Mouse (Mus musculus) forebrain, embryonic 13.5 days (tissue): ENCODE results near the gene Sgip1. TPM values are rescaled to one million over a fixed set of nuclear protein-coding genes. Genes with fewer than 3 reads are reported as not detected.
A peak's percentile ranks its signal among the peaks of the same experiment; 100 is the strongest.

Experiments
- ATAC-seq: fragments of 200-750 bp; cut with Nextera tagmentation; 2 replicates; pipeline ENCODE4 v1.8.0; 2017
- H3K27ac ChIP-seq: fragments of 300-500 bp; sonication (generic); 2 replicates; pipeline ENCODE4 v1.5.1; 2015; ENCODE audit warnings: inconsistent platforms, mild to moderate bottlenecking, moderate library complexity
- H3K27me3 ChIP-seq: fragments of 300-500 bp; sonication (generic); 2 replicates; pipeline ENCODE4 v1.6.1; 2015; ENCODE audit warnings: mild to moderate bottlenecking, inconsistent platforms
- H3K36me3 ChIP-seq: fragments of 300-500 bp; sonication (generic); 2 replicates; pipeline ENCODE4 v1.6.1; 2015; ENCODE audit warnings: mild to moderate bottlenecking, inconsistent platforms; ENCODE audit not compliant: poor library complexity, severe bottlenecking
- H3K4me1 ChIP-seq: fragments of 300-500 bp; sonication (generic); 2 replicates; pipeline ENCODE4 v1.6.1; 2015; ENCODE audit warnings: inconsistent platforms
- H3K4me2 ChIP-seq: fragments of 300-500 bp; sonication (generic); 2 replicates; pipeline ENCODE4 v1.6.1; 2015; ENCODE audit warnings: inconsistent platforms, mild to moderate bottlenecking, moderate library complexity
- H3K4me3 ChIP-seq: fragments of 300-500 bp; sonication (generic); 2 replicates; pipeline ENCODE4 v1.5.1; 2015; ENCODE audit warnings: mild to moderate bottlenecking, inconsistent platforms
- H3K9ac ChIP-seq: fragments of 300-500 bp; sonication (generic); 2 replicates; pipeline ENCODE4 v1.6.1; 2015; ENCODE audit warnings: mild to moderate bottlenecking, inconsistent platforms
- H3K9me3 ChIP-seq: fragments of 300-500 bp; sonication (generic); replicated peaks from 2 replicates; pipeline ENCODE4 v1.6.1; 2016; ENCODE audit warnings: inconsistent platforms
- WGBS: fragments of 180-500 bp; shearing (Covaris S2); methylation state at CpG from one replicate; pipeline ENCODE4 v1.1.7; 2015; 5-methylcytosine and 5-hydroxymethylcytosine counted together
- polyA plus RNA-seq: library from polyadenylated mRNA; unstranded; fragments of >200 nt; fragmentation: Nextera tagmentation; extraction: Ambion mirVana; gene quantifications from 2 replicates; pipeline ENCODE4 v1.2.1, GENCODE M21; 2015

Sgip1 gene
- polyA plus RNA-seq, 1 experiment from 2014 or later, result 37.8 TPM

DNA sequence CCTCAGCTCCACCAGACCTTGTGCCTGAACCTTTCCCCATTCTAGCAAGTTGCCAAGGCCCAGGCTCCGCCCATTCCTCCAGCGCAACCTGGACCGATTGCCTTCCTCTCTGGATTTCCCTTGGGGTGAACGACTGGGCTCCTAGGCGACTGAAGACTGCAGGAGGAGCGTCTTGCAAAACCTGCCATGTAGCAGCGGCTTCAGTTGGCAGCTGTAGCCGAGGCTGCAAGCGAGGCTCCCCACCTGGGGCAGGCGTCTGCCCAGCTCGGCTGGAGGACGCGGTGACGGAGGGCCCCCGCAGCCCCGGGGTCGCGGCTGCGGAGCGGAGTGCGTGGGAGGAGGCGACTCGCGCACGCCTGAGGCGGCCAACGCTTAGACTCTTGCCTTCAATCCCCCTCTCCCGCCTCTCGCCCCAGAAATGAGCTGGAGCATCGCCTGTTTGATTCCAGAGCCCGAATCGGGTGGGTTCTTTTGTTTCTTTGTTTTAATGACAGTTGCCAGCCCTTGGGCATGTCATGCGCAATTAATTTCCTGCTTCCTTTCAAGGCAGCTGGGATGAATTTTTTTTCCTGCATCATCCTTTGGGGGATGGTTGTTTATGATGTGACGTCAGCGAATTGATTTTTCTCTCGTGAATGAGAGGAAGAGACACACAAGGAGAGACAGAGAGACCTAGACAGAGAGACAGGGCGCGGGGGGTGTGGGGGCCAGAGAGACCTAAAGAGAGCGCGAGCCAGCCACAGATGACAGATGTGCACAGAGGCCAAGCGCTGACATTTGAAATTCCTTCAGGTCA is 18.2 kb downstream of the Sgip1 start:
- peak; percentile 64 for ATAC-seq
- Histone ChIP-seq H3K4me3 (peak overlapping the region; percentile 59), H3K27me3 (no peaks in the 10 kb centered on the region), H3K9ac (peak overlapping the region; percentile 85), H3K36me3 (no peaks in the 10 kb centered on the region), H3K4me2 (peak overlapping the region; percentile 80), H3K27ac (peak overlapping the region; percentile 98), H3K9me3 (no peaks in the 10 kb centered on the region), H3K4me1 (peaks cover 28% of the 10 kb centered on the region)
- WGBS, result under 1% methylated on average over 41 of the region's 41 CpGs

DNA sequence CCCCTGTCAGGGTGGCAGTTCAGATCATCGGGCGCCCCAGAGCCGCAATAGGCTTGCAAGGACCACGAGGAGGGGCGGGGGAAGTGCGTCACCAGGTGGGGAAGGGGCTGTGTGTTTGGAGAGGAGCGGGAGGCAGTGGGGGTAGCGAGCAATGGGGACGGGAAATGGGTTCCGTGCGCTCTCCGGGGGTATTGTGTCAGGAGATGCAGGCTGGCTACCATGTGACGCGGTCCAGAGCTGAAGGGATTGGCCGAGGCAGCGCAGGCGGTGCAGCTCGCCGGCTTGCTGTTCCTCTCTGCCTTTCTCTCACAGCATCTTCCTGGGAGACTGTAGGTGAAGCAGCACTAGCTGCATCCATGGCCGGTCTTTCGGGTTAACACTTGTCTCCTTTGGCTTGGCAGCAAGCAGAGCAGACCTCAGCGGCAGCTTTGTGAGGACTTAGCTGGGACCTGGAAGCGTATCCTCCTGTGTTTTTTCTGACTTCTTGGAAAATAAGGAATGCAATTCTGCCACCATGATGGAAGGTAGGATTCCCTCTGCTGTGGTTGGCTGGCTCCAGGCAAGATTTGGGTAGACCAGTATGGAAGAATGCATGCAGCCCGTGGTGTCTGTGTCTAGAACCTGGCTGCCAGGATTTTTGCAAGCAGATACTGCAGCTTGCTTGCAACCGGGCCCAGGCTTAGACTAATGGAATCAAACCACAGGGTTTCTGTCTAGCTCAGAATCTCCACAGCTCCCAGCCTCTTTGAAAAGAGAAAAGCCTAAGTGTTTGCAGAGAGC is 19.1 kb downstream of the Sgip1 start:
- Histone ChIP-seq H3K27me3 (no peaks in the 10 kb centered on the region), H3K4me3 (peak overlapping the region; percentile 59), H3K27ac (peak overlapping the region; percentile 98), H3K4me2 (peak overlapping the region; percentile 80), H3K9me3 (no peaks in the 10 kb centered on the region), H3K36me3 (no peaks in the 10 kb centered on the region), H3K9ac (peak overlapping the region; percentile 85), H3K4me1 (peaks cover 28% of the 10 kb centered on the region)
- WGBS, result under 1% methylated on average over 25 of the region's 25 CpGs
- ATAC-seq, result peak; percentile 98

DNA sequence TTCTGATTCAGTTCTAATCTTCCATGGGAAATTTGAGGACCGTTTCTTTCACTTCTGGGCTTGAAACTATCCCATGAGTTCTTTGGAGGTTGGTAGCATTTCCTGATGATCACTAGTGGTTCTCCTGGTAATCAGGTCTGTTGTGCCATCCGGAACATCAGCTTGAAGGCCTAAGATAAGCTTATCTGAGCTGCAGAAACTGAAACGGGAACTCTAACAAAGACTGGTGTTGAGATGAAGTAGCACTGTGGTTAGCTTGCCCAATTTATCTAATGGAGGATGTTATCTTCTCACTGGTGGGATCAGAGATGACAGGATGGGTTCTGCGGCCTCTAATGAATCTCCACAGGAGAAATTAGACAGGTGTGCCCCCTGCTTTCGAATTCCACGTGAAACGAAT is 21.0 kb downstream of the Sgip1 start:
- H3K9ac ChIP-seq, result 0 out of 2 replicates have a peak overlapping the region, but pooled peaks have one; percentile 43
- no peak overlapping the region for H3K27ac ChIP-seq
- H3K36me3 ChIP-seq, result no peaks in the 10 kb centered on the region
- no peaks in the 10 kb centered on the region for H3K9me3 ChIP-seq
- H3K4me1 ChIP-seq, result peaks cover 28% of the 10 kb centered on the region
- H3K4me3 ChIP-seq, result peak overlapping the region; percentile 59
- no peaks in the 10 kb centered on the region for H3K27me3 ChIP-seq
- 87% methylated on average over 7 of the region's 7 CpGs for WGBS
- peak overlapping the region; percentile 80 for H3K4me2 ChIP-seq
- no peak for ATAC-seq

DNA sequence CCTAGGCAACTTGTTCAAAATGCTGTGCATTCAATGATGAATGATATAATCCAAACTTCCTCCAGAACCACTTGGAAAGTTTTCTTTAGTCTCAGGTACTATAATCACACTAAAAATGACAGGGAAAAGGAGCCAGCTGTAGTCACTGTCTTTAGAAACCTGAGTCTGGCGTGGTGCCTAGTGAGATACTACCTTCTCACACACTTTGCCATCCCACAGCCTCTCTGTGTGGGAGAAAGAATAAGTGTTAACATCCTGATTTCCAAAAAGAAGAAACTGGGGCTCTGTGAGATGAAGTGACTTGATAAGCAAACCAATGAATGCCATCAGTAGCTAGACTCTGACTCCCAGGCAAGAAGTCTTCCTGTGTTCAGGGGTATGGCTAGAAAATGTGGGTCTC is 28.0 kb downstream of the Sgip1 start:
- 90% methylated on average over 1 of the region's 1 CpGs for WGBS
- no peak overlapping the region for H3K9ac ChIP-seq
- no peaks in the 10 kb centered on the region for H3K27me3 ChIP-seq
- H3K4me2 ChIP-seq, result no peak overlapping the region
- no peak overlapping the region for H3K4me3 ChIP-seq
- H3K9me3 ChIP-seq, result no peaks in the 10 kb centered on the region
- no peak for ATAC-seq
- no peak overlapping the region for H3K27ac ChIP-seq
- H3K4me1 ChIP-seq, result 0 out of 2 replicates have a peak, but pooled peaks cover 3% of the 10 kb centered on the region
- no peaks in the 10 kb centered on the region for H3K36me3 ChIP-seq

DNA sequence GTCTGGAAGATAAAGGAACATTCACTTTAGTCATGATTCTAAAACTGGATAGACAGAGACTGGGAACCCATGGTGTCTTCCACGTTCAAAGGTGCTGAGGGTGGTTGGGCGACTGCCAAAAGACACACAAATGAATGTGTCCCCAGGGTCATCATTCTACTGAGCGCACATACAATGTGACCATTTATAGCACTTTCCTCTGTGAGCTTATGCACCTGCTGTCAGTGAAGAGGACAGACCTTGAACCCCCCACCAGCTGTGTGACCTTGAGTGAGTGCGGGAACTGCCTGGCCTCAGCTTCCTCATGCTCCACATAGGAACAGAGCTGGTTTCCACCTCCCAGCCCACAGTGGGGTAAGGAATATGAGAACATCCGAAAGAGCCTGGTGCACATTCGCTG is 28.8 kb downstream of the Sgip1 start:
- no peak overlapping the region for H3K27ac ChIP-seq
- WGBS, result 90% methylated on average over 6 of the region's 6 CpGs
- no peaks in the 10 kb centered on the region for H3K27me3 ChIP-seq
- no peak for ATAC-seq
- H3K9ac ChIP-seq, result no peak overlapping the region
- no peak overlapping the region for H3K4me2 ChIP-seq
- H3K36me3 ChIP-seq, result no peaks in the 10 kb centered on the region
- 0 out of 2 replicates have a peak, but pooled peaks cover 3% of the 10 kb centered on the region for H3K4me1 ChIP-seq
- H3K4me3 ChIP-seq, result no peak overlapping the region
- H3K9me3 ChIP-seq, result no peaks in the 10 kb centered on the region

DNA sequence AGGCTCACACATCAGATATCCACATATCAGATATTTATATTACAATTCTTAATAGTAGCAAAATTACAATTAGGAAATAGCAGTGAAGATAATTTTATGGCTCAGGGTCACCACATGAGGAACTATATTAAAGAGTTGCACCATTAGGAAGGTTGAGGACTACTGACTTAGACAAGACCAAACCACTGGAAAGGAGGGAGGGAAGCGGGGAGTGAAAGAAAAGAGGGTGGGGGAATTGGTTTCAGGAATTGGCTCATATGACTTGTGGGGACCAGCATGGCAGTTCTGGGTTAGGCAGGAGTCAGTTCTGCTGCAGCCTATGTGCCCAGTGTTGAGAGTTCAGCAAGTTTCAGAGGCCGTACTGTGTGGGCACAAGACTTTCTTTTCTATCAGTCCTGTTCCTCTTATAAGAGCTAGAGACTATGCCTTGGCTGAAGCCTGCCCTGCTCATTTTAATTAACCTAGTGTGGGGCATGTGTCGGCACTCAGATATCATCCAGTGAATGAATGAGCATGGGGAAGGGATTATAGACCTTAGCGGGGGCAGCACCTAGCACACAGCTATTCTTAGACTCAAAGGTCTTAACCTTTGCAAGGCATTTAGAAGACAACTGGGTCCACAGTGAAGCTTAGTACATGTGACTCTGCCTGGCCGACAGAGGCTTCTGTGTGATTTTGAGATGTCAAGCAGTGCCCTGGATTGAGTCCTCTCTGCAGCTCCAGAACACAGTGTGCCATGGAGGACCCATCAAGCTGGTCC is 30.7 kb downstream of the Sgip1 start:
- Histone ChIP-seq H3K4me2 (no peak overlapping the region), H3K9ac (no peak overlapping the region), H3K4me1 (0 out of 2 replicates have a peak, but pooled peaks cover 3% of the 10 kb centered on the region), H3K9me3 (no peaks in the 10 kb centered on the region), H3K27ac (no peak overlapping the region), H3K36me3 (no peaks in the 10 kb centered on the region), H3K4me3 (no peak overlapping the region), H3K27me3 (no peaks in the 10 kb centered on the region)
- no peak for ATAC-seq
- WGBS, result 58% methylated on average over 5 of the region's 5 CpGs

DNA sequence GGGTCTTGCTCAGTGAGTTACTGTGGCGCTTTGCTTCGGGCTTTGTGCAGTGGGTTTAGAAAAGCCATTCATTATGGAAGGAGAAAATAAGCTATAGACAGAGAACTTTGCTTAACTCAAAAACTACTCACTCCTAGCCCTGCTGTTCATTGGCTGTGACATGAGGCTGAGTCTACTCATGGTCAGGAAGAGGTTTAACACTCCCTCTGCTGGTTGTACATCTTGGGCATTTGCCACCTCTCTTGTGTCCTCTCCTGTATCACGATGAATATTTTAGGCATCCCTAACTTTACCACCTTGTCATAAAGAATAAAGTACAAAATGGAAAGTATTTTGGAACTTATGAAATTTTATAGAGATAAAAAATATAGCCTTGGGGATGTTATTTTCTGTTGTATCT is 32.1 kb downstream of the Sgip1 start:
- no peak overlapping the region for H3K4me2 ChIP-seq
- WGBS, result 77% methylated on average over 3 of the region's 3 CpGs
- H3K4me1 ChIP-seq, result peaks cover 10% of the 10 kb centered on the region; the same call in 1 of the 2 replicates
- no peaks in the 10 kb centered on the region for H3K9me3 ChIP-seq
- ATAC-seq, result no peak
- no peaks in the 10 kb centered on the region for H3K36me3 ChIP-seq
- H3K9ac ChIP-seq, result no peak overlapping the region
- no peak overlapping the region for H3K27ac ChIP-seq
- no peaks in the 10 kb centered on the region for H3K27me3 ChIP-seq
- H3K4me3 ChIP-seq, result no peak overlapping the region

DNA sequence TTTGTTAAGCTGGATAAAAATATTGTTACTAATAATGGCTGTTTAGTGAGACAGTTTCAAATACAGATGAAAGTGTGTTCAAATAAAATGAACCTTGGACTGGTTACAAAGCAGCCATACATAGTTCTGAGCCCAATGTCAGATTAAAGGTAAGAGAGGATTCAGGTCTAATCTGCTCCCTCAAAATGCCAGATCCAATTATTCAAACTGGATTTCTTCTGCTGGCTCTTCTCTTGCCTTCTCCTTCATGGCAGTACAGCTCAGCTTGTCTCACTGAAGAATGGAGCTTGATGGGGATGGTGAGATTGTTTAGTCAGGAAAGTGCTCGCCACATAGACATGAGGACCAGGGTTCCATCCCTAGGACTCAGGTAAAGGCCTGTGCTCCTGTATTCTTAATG is 32.7 kb downstream of the Sgip1 start:
- Histone ChIP-seq H3K9me3 (no peaks in the 10 kb centered on the region), H3K36me3 (no peaks in the 10 kb centered on the region), H3K4me2 (no peak overlapping the region), H3K27ac (no peak overlapping the region), H3K27me3 (no peaks in the 10 kb centered on the region), H3K4me3 (no peak overlapping the region), H3K4me1 (peaks cover 10% of the 10 kb centered on the region; the same call in 1 of the 2 replicates), H3K9ac (no peak overlapping the region)
- ATAC-seq, result no peak
- WGBS, result 97% methylated on average over 1 of the region's 1 CpGs

DNA sequence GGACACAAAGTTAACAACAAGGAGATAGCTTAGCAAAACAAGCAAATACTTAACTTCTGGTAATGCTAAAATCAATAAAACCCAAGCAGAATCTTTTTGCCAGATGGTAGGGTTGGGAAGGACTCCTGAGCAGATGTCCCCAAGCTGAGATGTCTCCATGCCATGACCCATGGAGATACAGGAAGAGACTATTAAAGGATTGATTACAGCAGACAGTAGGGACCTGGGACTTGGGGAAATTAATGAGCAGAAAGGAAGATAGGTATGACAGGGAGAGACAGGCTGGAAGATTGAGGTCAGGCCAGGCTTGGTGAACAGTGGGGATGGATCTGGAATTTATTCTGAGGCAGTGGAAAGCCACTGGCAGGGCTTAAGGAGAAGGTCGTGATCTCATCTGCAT is 33.5 kb downstream of the Sgip1 start:
- no peak overlapping the region for H3K27ac ChIP-seq
- 82% methylated on average over 1 of the region's 1 CpGs for WGBS

DNA sequence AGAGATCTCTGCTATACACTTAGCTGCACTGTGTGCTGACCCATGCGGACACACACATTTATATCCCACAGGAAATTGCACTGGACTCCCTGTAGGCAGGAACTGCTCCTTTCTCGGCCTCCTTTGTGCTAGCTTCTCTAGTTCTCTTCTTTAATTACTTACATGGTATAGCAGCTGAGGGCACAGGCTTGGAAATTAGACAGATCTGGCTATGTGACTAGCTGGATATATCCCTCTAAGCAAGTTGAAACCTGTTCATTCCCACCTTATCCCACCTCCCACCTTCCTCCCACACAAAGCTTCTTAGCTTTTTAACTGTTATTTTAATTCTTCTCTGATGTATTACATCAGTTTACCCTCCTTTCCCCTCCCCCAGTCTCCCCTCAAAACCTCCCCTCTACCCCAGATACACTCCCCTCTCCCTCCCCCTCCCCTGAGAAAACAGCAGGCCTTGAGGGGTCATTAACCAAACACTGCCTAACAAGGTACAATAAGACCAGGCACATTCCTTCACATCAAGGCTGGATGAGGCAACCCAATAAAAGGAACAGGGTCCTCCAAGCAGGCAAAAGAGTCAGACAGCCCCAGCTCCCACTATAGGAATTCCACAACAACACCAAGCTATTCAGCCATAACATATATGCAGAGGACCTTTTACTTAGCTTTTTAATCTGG is 34.6 kb downstream of the Sgip1 start:
- H3K9ac ChIP-seq, result no peak overlapping the region
- 27% methylated on average over 2 of the region's 2 CpGs for WGBS
- no peak overlapping the region for H3K4me2 ChIP-seq
- no peaks in the 10 kb centered on the region for H3K36me3 ChIP-seq
- no peak overlapping the region for H3K4me3 ChIP-seq
- no peaks in the 10 kb centered on the region for H3K27me3 ChIP-seq
- no peak overlapping the region for H3K27ac ChIP-seq
- ATAC-seq, result no peak
- peaks cover 6% of the 10 kb centered on the region; the same call in 1 of the 2 replicates for H3K4me1 ChIP-seq
- H3K9me3 ChIP-seq, result no peaks in the 10 kb centered on the region

More for the DNA sequence above, 33.5 kb downstream of the Sgip1 start:
- Histone ChIP-seq H3K9me3 (no peaks in the 10 kb centered on the region), H3K4me2 (no peak overlapping the region), H3K36me3 (no peaks in the 10 kb centered on the region), H3K27me3 (no peaks in the 10 kb centered on the region), H3K9ac (no peak overlapping the region), H3K4me1 (peaks cover 10% of the 10 kb centered on the region; the same call in 1 of the 2 replicates), H3K4me3 (no peak overlapping the region)
- ATAC-seq, result no peak

DNA sequence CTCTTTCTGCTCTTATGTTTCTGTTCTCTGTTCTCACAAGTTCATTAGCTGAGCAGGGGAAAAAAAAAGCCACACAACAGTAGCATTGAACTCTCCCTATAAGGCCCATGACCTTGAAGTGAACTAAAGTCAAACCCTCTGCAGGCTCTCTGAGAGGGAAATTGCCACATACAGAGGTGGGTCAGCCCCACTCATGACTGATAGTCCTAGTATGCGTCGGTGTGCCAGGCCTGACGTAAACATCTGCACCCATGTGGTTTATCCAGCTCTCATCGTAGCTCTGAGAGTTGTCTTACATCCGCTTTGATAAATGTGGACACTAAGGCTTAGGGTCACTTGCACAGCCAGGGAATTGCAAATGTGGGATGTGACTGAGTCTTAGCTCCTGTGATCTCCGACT is 38.8 kb downstream of the Sgip1 start:
- no peaks in the 10 kb centered on the region for H3K27me3 ChIP-seq
- no peaks in the 10 kb centered on the region for H3K36me3 ChIP-seq
- no peak overlapping the region for H3K9ac ChIP-seq
- 87% methylated on average over 6 of the region's 6 CpGs for WGBS
- peaks cover 6% of the 10 kb centered on the region; the same call in 1 of the 2 replicates for H3K4me1 ChIP-seq
- no peak overlapping the region for H3K27ac ChIP-seq
- H3K4me2 ChIP-seq, result no peak overlapping the region
- no peak for ATAC-seq
- no peaks in the 10 kb centered on the region for H3K9me3 ChIP-seq
- H3K4me3 ChIP-seq, result no peak overlapping the region
